Comparison of ENCODE assay signal across 16 mouse cellular contexts in genomic region chr15:24778234-24778633, GRCm38 (mm10).
"Had no signal": no experiment of that assay in that cellular context is flagged by ENCODE, and none has a peak within 500 bp of the region (broad histone marks: within the 10 kb centered on the region; RNA-seq: fewer than 3 reads in every experiment).

No protein-coding gene starts in this region.

- ATAC-seq: intestine, embryonic 16.5 days; lung, postnatal 0 days had no signal

- H3K27ac ChIP-seq: kidney, embryonic 15.5 days; limb, embryonic 10.5 days; liver, embryonic 15.5 days; neural tube, embryonic 13.5 days had no signal

- H3K36me3 ChIP-seq: kidney, embryonic 15.5 days; limb, embryonic 10.5 days; liver, embryonic 15.5 days; neural tube, embryonic 13.5 days had no signal

- DNase-seq: kidney, adult 2 months; kidney, postnatal 14 days; lung, adult 2 months; lung, postnatal 36 days; retina, postnatal 1 day; right cerebral cortex, postnatal 4 days; spleen, adult 18-20 months; thymus, adult 2 months; thymus, postnatal 25 days had no signal

- H3K27me3 ChIP-seq: kidney, embryonic 15.5 days; liver, embryonic 15.5 days; neural tube, embryonic 13.5 days had no signal

- H3K9ac ChIP-seq: kidney, embryonic 15.5 days; liver, embryonic 15.5 days; neural tube, embryonic 13.5 days had no signal

- H3K4me1 ChIP-seq: kidney, embryonic 15.5 days; limb, embryonic 10.5 days; liver, embryonic 15.5 days; neural tube, embryonic 13.5 days had no signal

- H3K4me3 ChIP-seq: kidney, embryonic 15.5 days; limb, embryonic 10.5 days; liver, embryonic 15.5 days; neural tube, embryonic 13.5 days had no signal

- H3K4me2 ChIP-seq: kidney, embryonic 15.5 days; liver, embryonic 11.5 days; liver, embryonic 15.5 days; neural tube, embryonic 13.5 days had no signal

- H3K9me3 ChIP-seq: kidney, embryonic 15.5 days; limb, embryonic 10.5 days; liver, embryonic 15.5 days; neural tube, embryonic 13.5 days had no signal
